17 mouse cellular contexts compared by ENCODE assay signal in the genomic region with DNA sequence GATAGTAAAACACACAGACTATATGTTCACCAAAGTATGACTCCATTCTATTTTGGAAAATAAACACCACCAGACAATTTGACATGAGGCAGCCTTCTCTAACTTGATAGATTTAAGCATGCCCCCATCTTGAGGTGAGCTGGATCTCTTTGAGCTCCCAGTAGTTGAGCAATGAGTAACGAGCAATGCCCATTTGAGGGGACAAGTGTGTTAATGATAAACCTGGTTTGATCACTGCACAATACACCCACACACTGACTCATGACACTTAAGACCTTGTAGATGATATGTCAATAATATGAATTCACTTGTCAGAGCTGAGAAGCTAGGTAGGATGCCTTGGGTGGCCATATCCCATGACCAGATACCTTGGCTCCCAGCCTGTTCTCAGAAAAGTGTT.
"Had no signal": no experiment of that assay in that cellular context is flagged by ENCODE, and none has a peak within 500 bp of the region (broad histone marks: within the 10 kb centered on the region; RNA-seq: fewer than 3 reads in every experiment).

No protein-coding gene starts in this region.

- H3K4me2 ChIP-seq: hindbrain, embryonic 15.5 days; limb, embryonic 13.5 days; liver, embryonic 12.5 days; liver, embryonic 15.5 days; lung, embryonic 15.5 days; midbrain, embryonic 13.5 days had no signal

- H3K36me3 ChIP-seq: limb, embryonic 10.5 days; liver, embryonic 12.5 days; liver, embryonic 15.5 days; lung, embryonic 15.5 days; midbrain, embryonic 10.5 days had no signal

- H3K27ac ChIP-seq: hindbrain, embryonic 15.5 days; layer of hippocampus, adult 2 months; limb, embryonic 10.5 days; limb, embryonic 13.5 days; liver, embryonic 12.5 days; liver, embryonic 15.5 days; lung, embryonic 15.5 days; midbrain, embryonic 10.5 days; midbrain, embryonic 13.5 days had no signal

- H3K9ac ChIP-seq: hindbrain, embryonic 15.5 days; limb, embryonic 13.5 days; liver, embryonic 12.5 days; liver, embryonic 15.5 days; lung, embryonic 15.5 days; midbrain, embryonic 13.5 days had no signal

- H3K9me3 ChIP-seq: hindbrain, embryonic 15.5 days; limb, embryonic 10.5 days; limb, embryonic 13.5 days; liver, embryonic 12.5 days; liver, embryonic 15.5 days; lung, embryonic 15.5 days; midbrain, embryonic 10.5 days; midbrain, embryonic 13.5 days had no signal

- H3K27me3 ChIP-seq: hindbrain, embryonic 15.5 days; limb, embryonic 13.5 days; liver, embryonic 12.5 days; liver, embryonic 15.5 days; lung, embryonic 15.5 days; midbrain, embryonic 13.5 days had no signal

- ATAC-seq: liver, embryonic 12.5 days; midbrain, embryonic 13.5 days; midbrain, embryonic 16.5 days had no signal

- DNase-seq: layer of hippocampus, adult 9-11 months; liver; lung, adult 18-20 months; thymus, adult 18-20 months; thymus, postnatal 36 days had no signal

- H3K4me1 ChIP-seq: hindbrain, embryonic 15.5 days; limb, embryonic 10.5 days; limb, embryonic 13.5 days; liver, embryonic 12.5 days; liver, embryonic 15.5 days; lung, embryonic 15.5 days; megakaryocyte, embryonic 14.5 days; midbrain, embryonic 13.5 days had no signal

- H3K4me3 ChIP-seq: hindbrain, embryonic 15.5 days; layer of hippocampus, adult 2 months; limb, embryonic 10.5 days; limb, embryonic 13.5 days; liver, embryonic 12.5 days; liver, embryonic 15.5 days; lung, embryonic 15.5 days; megakaryocyte, embryonic 14.5 days; midbrain, embryonic 10.5 days; midbrain, embryonic 13.5 days; myocyte had no signal
